Mouse (Mus musculus): ENCODE measurements around the gene Adgra3. TPM values are rescaled to one million over a fixed set of nuclear protein-coding genes. Genes with fewer than 3 reads are reported as not detected.
A peak's percentile ranks its signal among the peaks of the same experiment; 100 is the strongest.

Adgra3 gene
- polyA plus RNA-seq, 2 experiments from 2014 or later = not detected

DNA sequence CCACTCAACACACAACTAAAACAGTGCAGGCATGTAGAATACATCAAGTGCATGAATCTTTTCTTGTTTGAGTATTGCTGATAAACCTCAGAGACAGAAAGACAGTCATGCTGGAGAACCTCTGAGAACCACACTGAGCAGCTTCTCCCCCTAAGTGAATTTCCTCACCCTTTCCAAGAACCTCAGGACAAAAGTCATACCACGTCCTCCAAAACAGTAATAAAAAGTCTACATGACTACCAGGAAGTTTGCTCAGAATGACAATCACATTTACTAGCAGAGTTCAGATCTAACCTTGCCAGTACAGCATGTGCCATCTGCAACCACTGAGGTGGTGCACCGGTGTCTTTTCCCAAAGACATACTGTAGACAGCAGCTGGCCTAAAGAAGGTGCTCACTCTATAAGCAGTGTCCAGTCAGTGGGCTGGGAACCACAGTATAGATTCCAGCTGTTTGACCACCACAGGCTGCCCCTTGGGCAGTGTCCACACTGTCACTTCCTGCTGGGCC lies 27.0 kb downstream of the Adgra3 start:
- no peak for ATAC-seq

DNA sequence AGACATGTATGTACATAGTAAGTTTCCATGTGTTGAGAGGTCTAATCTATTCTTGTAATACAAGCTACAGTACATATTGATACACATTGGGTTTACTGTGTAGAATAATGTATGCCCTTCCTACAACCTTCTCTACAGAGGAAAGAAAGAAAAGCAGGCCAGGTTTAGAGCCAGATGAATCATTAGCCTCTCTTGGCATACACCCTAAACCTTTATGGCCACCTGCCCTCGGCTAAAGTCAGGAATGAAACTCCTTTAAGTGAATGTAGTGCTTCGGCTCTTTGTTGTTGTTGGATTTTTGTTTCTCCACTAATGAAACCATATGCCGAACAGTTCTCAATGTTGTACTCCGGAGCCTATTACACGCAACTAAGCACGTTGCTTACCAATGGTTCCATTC lies 27.5 kb downstream of the Adgra3 start:
- no peak for ATAC-seq

DNA sequence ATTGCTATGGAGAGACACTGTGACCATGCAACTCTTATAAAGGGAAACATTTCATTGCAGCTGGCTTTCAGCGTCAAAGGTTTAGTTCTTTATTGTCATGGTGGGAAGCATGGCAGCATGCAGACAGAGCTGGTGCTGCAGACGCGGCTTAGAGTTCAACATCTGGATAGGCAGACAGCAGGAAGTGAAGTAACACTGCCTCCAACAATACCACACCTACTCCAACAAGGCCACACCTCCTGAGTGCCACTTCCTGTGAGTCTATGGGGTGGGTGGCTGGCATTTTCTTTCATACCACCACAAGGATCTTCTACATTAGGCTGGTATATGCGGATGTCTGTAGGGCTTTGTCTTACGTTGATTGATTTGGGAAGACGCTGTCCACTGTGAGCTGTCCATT lies 29.1 kb downstream of the Adgra3 start:
- no peak for ATAC-seq

DNA sequence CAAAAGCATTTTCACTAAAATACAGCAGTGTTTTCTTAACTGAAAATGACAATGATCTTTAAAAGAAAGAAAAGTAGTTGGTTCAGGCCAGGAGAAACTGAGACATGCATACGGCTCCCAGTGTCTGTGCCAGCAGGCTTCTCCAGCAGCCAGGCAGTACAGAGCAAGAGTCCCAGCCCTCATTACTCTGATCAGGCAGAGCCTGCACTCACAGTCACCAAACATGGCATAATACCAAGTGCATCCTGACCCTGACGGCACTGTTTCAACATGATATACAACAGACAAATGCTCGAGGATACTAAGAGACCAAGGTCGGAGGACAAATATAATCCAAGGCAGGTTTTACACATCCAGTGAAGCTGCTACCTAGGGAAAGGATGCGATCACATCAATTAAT lies 31.2 kb downstream of the Adgra3 start:
- ATAC-seq = no peak

DNA sequence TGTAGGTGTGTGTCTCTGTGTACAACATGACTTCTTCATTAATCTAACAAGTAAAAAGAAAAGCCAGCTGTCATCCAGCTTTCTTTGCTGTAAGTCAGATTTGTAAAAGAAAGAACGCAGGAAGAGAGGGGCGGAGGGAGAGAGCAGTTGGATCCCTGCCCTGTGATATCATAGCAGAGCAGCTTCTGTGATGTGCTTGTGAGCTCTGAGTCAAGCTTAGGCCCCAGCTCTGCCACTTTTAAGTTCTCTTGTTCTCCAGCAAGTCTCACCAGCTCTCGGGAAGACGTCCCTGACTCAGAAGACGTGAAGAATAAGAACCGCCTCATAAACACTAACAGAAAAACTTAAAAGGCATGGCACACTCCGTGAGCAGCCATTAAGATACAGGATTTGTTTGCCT lies 31.8 kb downstream of the Adgra3 start:
- ATAC-seq = no peak

DNA sequence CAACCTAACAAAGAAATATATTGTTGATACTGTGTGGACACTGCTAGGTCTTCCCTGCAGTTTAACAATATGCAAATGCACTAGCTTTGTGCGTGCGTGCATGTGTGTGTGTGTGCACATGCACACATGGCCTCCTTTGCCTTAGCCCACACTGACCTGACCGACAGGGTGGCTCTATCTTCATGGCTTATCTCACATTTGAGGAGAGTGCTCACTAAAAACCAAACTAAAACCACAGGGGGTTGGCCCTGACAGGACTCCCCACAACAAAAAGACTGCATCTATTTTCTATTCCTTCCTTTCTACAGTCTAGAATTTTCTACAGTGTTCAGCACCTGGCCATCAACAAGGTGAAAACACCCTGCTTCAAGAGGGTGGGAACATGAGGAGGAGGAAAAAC lies 32.7 kb downstream of the Adgra3 start:
- ATAC-seq = no peak

DNA sequence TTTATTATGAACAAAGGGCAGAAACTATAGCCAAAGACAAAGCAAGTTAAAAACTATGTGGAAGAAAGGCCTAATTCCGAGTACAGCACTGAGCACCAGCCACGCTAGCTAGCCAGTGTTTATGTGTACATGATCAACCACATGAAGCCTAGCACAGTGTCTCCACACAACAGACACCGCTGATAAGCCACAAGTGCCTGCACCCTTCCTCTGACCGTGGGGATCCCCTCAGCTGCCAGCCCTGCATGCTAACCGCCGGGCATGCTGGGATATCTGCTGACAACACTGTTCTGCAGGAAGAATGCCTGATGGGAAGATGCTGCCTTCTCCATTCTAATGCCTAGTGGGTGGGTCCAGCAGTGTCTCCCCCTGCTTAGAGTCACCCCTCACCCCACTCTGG lies 34.7 kb downstream of the Adgra3 start:
- no peak for ATAC-seq

DNA sequence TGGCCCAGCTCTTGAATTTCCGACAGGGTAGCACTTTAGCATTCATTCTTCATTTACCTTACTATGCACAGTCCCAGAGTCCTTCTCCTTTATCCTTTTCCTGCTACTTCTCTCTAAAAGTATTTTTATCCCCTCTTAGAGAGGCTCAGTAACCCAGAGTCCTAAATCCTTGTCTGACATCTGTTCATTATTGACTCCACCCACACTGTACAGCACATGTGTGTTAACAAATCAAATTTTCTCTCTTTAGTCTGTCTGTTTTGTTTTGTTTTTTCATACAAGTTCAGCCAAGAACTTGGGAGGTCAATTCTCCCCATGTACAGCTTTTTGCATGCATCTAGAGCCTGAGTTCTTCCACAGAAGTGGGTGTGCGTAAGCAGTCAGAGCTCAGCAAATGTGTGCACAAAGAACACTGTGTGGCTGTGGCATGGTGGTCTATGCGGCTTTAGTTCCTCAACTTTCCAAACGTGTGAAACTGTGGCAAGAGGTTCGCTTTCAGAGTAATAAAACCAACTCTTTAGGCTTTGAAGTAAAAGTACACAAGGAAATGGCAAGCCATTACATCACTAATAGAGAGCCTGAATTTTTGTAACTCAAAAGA lies 42.7 kb downstream of the Adgra3 start:
- ATAC-seq = no peak

DNA sequence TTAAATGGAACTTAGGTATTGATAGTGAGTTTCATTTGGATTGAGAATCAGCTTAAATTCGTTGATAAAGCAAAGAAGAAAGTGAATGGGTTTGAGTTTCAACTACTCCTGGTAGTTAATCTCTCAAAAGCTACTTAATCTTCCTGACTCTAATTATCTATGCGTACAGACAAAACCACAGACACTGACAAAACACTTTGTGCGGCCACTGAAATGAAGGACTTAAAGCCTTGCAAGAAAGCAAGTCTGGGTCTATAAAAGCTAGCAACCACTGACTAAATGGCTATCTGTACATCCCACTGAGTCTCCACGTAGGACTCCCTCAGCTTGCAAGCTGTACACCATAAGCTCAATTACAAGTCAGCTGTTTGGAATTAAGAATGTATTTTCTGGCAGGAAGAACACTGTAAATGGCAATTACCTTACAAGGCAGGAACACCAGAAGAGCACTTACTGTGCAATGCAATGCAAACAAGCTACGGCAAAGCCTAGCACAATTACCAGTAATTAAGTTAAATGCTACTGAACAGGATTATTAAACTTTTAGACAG lies 43.6 kb downstream of the Adgra3 start:
- no peak for ATAC-seq

DNA sequence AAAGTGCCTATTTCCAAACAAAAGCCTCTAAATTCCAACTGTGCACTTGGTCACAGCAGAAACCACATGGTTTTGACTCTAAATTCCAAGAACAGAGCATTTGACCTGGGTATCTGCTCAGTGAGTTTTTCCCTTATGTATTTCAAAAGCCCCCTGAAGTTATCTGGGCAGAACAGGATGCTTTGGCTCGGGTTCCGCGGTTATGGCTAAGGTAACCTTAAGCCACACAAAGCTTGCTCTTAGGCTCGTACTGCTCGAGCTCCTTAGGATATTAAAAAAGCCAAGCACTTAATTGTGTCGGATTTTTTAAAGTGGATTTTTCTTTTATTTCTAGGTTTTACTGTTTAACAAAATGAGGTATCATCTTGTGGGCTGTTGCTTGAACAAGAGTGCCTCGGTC lies 44.1 kb downstream of the Adgra3 start:
- ATAC-seq = no peak

DNA sequence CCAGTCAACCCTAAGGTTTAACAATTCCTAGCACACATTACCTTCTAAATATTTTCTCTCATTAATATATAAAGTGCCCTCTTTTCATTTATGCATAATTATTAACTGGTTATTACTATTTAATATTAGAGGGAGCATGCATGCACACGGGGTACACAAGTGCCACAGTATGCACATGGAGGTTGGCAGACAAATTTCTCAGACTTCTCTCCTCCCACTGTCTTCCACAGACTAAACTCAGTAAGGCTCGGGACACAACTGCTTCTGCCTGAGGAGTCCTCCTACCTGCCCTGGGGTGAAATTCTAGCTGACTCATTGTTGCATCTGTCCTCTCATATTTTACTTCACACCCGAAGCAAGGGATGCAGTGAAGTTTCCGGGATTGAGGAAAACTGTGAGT lies 44.8 kb downstream of the Adgra3 start:
- no peak for ATAC-seq

DNA sequence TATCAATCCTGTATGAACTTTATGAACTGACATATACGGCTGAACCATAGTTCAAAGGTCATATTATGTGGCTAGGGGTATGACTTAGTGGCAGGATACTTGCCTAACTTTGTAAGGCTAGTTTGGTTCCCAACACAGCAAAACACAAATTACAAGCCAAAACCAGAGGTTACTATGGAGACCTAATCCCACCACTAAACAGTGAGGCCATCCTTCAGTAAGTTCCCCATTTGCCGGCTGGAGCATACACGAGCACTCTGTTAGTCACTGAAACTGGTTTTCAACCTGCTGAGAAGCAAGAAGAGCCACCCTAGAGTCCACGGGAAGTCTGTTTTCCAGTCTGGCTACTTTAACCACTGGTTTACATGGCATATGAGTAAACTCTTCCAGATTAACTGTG lies 50.0 kb downstream of the Adgra3 start:
- no peak for ATAC-seq

DNA sequence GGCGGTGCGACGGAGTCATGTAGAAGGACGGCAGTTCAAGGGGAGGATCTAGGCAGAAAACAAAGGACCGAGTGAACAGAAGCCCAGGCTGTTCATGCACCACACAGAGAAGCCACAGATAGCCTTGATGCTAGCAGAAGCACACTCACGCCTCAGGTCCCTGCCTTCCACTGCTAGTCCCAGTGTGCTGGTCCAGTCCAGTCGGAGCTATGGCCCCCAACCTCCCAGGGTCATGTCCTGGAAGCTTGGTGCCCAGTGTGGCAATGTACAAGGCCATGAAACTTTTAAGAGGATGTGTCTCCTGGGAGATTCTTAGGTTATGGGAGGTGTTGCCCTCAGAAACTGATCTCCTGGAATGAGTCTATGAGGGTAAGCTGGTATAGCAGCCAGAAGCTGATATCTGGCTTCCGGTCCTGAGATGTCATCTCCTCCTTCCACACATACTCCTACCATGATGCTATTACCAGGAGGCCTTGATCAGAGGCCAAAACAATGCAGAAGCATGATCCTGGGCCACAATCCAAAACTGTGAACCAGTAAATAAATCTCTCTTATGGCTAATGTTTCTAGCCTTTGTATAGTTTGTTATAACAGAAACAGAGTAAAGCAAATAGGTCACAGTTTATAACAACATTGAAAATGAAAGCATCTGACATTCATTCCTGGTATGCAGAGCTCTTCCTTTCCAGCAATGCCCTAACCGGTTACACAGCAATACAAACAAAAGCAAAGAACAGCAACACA lies 51.7 kb downstream of the Adgra3 start:
- ATAC-seq = no peak

DNA sequence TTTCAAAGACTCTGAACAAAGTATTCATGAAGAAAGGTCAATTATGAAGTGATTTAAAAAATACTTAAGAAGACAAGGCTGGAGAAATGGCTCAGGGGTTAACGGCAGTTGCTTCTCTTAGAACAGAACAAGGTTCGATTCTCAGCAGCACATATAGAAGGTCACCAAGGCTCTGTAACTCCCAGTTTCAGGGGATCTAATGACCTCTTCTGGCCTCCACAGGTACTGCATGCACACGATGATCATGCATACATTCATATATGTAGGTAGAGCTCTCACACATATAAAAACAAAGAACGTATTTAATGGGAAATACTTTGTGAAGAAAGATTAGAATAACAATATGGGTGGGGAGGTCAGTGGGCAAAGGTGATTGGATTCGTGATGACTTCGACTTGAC lies 56.5 kb downstream of the Adgra3 start:
- ATAC-seq = no peak

DNA sequence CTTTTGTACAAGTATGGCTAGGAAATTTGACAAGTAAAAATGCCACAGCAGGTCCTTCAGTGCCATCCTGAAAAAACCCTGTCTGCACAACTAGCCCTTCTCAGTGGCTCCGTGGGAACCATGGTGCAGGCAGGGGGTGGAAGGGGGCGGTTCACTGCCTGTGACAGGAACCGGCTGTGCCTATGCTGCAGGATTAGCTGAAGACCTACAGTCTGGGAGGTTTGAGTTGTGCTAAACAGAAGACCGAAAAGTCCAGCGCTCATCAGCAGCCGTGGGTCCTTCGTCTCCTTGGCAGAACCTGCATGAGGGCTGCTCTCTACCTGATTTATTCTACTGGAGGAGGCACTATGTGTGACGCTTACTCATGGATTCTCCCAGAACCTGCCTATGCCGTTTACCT lies 59.0 kb downstream of the Adgra3 start:
- ATAC-seq = no peak

DNA sequence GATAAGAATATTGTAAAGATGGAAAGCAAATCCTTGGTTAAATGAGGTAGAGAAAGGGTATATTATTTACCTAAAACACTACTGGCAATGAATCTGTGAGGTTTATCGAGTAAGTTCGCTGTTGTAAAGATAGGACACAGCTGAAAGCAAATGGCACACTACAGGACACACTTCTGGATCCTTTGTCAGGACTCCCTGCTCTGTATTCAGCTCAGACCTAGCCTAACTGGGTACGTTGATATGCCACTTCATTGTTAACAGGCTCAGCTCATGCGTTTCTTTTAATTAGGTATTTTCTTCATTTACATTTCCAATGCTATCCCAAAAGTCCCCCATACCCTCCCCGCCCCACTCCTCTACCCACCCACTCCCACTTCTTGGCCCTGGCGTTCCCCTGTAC lies 61.8 kb downstream of the Adgra3 start:
- ATAC-seq = no peak

DNA sequence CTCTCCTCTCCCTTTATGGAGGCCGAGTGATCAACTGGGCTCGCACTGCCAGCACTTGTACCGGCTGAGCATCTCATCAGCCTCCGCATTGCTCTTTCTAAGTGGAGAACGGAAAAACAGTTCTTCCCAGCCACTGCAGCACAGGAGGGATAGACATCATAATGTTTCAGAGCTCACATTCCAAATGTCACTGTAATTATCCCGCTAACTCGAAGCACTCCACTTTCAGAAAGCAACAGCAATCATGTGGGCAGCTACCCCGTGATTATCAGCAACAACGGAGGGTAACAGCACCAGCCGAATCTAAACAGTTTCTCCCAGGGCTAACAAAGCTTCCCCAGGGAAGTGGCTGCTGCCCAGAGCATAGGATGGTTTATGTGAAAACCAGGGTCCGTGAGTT lies 62.3 kb downstream of the Adgra3 start:
- ATAC-seq = no peak

DNA sequence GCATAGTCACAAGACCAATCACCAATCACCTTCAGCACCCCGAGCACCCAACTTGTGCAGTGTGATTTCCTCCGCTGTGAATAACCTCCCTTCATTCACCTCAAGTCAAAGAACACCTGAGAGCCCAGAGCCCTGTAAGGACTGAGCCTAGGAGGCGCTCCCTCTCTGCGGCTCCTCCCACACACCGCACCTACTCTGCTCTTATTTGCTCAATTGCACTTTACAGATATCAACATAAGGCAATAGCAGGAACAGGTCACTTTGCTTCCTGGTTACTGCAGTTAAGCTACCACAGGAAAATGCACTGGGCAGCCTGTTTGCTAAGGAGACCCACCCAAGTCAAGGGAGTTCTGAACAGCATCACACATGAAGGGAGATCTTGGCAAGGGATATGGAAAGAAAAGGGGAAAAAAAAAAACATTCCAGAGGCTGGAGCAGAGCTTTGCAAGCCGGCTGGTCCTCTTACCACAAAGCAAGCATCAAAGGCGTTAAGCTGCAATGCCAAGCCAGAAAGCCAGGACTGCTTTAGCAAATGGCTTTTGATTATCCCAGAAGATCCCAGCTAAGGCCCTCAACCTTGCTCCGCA lies 68.0 kb downstream of the Adgra3 start:
- no peak for ATAC-seq

DNA sequence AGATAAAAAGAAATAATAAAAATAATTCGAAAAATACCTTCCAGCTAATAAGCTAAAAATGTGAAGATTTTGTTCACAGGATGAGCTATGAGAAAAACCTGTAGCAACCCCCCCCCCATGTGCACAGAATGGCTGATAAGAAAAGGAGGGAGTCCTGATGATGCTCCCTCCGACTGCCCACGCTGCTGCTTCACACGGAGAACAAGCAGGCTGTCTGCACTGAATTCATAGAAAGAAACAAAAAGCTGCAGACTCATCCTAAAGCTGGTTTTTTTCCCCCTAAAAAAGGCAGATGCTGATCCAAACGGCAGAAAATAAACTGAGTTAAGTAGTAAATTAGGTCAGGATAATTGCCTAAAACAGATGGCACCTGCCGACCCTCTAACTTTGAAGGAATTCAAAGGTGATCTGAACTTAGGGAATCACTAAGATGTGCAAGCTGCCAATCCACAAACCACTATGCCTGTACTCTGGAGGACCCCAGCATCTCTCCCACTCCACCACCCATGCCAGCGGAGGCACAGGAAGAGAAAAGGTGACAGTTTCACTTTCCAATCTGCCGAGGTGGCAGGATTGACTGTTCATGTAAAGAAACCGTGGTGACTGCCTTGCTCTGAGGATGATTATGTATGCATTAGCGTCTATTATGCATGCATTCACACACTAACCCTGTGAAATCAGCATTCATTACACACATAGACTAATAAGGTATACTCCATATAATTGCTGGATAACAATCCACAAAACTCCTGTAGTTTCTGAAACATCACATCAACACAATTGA lies 70.6 kb downstream of the Adgra3 start:
- no peak for ATAC-seq

DNA sequence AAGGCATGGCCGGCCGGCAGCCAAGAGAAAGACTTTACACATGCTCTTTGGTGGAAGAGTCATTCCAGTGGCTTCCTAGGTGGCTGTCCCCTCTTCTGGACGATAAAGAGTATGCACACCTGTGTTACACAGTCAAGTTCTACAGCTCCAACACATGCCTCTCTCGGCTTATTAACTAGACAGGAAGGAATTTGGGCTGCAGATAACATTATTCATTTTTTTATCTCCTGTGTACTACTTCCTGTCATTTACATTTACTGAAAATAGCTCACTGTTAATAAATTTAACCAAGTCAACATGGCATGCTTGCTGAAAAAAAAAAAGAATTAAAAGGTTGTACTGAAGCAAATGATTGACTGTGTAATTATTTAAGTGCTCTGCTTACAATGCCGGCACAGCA lies 78.1 kb downstream of the Adgra3 start:
- ATAC-seq = no peak

DNA sequence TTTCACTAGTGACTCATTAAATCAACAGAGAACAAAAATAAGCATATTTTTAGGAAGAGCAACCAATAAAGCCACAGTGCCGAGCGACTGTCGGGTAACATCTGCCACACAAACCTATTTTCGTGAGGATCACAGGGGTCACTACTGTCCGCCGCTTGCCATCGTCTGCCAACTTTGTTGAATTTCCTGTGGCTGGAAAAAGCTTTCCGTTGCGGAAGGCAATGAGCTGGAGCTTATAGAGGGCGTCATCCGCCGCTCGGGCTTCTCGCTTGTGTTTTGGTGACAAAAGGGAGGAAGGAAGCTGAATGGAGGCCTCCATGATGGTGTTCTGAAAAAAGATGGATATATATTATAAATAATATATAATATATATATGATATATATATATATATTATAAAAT lies 79.6 kb downstream of the Adgra3 start:
- ATAC-seq = no peak

DNA sequence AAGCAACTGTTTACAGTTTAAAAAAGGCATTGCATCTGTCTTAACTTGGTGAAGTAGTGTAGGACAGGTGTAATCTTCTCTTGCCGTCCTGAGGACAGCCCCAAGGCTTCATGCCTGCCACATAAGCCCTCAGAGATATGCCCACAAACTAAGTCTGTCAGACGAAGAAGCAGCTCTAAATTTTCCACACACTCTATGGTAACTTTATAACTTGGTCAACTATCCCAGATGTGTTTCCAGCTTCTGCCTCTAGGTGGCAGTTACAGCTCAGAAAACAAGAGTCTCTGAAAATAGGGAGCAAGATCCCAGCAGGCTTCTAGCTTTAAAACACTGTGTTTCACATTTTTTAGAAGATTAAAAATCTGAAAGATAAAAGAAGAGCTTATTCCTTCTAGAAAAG lies 82.8 kb downstream of the Adgra3 start:
- ATAC-seq = peak; percentile 45

DNA sequence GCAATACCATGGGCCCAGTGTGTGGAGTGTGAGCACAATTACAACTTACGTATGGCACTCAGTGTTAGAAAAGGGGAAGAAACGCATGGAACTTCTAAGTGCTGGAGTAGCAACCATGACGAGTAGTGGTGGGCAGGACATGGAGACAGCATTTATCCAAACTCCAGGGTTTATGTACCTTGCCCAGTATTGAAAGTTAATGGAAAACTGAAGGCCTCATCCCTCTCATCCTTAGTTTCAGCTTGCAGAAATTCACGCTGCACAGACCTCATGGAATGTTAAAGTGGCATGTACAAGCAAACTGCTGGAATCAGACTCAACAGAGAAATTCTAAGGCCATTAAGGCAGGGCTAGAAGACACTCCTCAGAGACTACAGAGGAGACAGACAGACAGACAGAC lies 84.6 kb downstream of the Adgra3 start:
- ATAC-seq = no peak
